Mouse (Mus musculus): ENCODE measurements around the gene Grk1.
A peak's percentile ranks its signal among the peaks of the same experiment; 100 is the strongest.

The Grk1 gene

GRCm38 (mm10) chr8:13430412-13430811 lies 25.5 kb downstream of the Grk1 start:
- DNase-seq: no peak

GRCm38 (mm10) chr8:13430866-13431265 lies 26.0 kb downstream of the Grk1 start:
- DNase-seq: no peak

GRCm38 (mm10) chr8:13433130-13433529 lies 28.2 kb downstream of the Grk1 start:
- no peak for DNase-seq

- DNase-seq: peak in 1 of 2 experiments; percentile 29
Observed at GRCm38 (mm10) chr8:13434889-13435288, 30.0 kb downstream of the Grk1 start, which contains the start of gene Tmem255b. TSS of gene Tmem255b (plus strand) at chr8:13435189.

- DNase-seq: no peak
Observed at GRCm38 (mm10) chr8:13436052-13436451, 31.2 kb downstream of the Grk1 start.

- no peak for DNase-seq
Observed at GRCm38 (mm10) chr8:13437531-13437930, 32.6 kb downstream of the Grk1 start.

GRCm38 (mm10) chr8:13442152-13442551 lies 37.3 kb downstream of the Grk1 start:
- no peak for DNase-seq

- no peak for DNase-seq
Observed at GRCm38 (mm10) chr8:13446456-13446855, 41.6 kb downstream of the Grk1 start.

GRCm38 (mm10) chr8:13448145-13448544 lies 43.3 kb downstream of the Grk1 start:
- peak; percentile 82 to 83 for DNase-seq

- no peak for DNase-seq
Observed at GRCm38 (mm10) chr8:13451747-13452277, 46.9 kb downstream of the Grk1 start.

GRCm38 (mm10) chr8:13454341-13455113 lies 49.6 kb downstream of the Grk1 start:
- DNase-seq: no peak

GRCm38 (mm10) chr8:13455295-13455694 lies 50.4 kb downstream of the Grk1 start:
- peak; percentile 83 to 86 for DNase-seq

GRCm38 (mm10) chr8:13459431-13459830 lies 54.5 kb downstream of the Grk1 start:
- no peak for DNase-seq

- DNase-seq: peak; percentile 48 to 61
Observed at GRCm38 (mm10) chr8:13461085-13461765, 56.3 kb downstream of the Grk1 start.

- DNase-seq: peak; percentile 89
Observed at GRCm38 (mm10) chr8:13461843-13462242, 57.0 kb downstream of the Grk1 start.

- DNase-seq: peak; percentile 72 to 80
Observed at GRCm38 (mm10) chr8:13462392-13462791, 57.5 kb downstream of the Grk1 start.

- peak; percentile 66 to 79 for DNase-seq
Observed at GRCm38 (mm10) chr8:13465324-13465723, 60.4 kb downstream of the Grk1 start.

- peak; percentile 50 to 57 for DNase-seq
Observed at GRCm38 (mm10) chr8:13466989-13467388, 62.1 kb downstream of the Grk1 start.

- peak in 1 of 2 experiments; percentile 46 for DNase-seq
Observed at GRCm38 (mm10) chr8:13468737-13469136, 63.9 kb downstream of the Grk1 start.

- no peak for DNase-seq
Observed at GRCm38 (mm10) chr8:13471484-13471883, 66.6 kb downstream of the Grk1 start.
